Mouse (Mus musculus) C2C12 (cell line): ENCODE measurements around the gene Trio.

Experiments used
- CTCF ChIP-seq: IDR thresholded peaks from one replicate; pipeline ENCODE4 v1.5.1; 2011; ENCODE audit not compliant: control insufficient read depth, insufficient read depth, insufficient read length
- FOSL1 ChIP-seq: IDR thresholded peaks from one replicate; pipeline ENCODE4 v1.8.0; 2011; ENCODE audit warnings: mild to moderate bottlenecking, low read length; ENCODE audit not compliant: poor library complexity, insufficient read depth, severe bottlenecking
- MAX ChIP-seq: IDR thresholded peaks from one replicate; pipeline ENCODE4 v1.6.1; 2011; ENCODE audit warnings: mild to moderate bottlenecking, control low read depth
- MYOD1 ChIP-seq: IDR thresholded peaks from one replicate; pipeline ENCODE4 v1.6.1; 2011; ENCODE audit warnings: low read depth; ENCODE audit not compliant: control insufficient read depth, insufficient read length
- USF1 ChIP-seq: IDR thresholded peaks from one replicate; pipeline ENCODE4 v1.6.1; 2011; ENCODE audit warnings: low read depth, mild to moderate bottlenecking, control low read depth, moderate library complexity

DNA sequence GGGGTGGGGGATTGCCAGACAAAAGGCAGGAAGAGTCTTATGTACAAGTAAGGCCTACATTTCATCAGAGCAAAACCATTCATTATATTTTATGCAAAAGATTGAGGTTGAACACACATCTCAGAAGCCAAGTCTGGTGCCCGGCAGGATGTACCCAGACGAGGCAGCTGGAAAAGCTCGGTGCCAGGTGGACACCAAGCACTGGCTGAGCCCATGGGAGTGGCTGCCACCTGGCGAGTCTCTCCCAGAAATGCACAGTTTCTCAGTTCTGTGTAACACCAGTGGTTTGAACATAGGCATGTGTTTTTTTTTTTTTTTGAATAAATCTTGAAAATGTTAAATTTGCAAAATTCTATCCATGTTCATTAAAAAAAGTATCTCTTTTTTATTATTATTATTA is 293.8 kb downstream of the Trio start:
- TF ChIP-seq CTCF (no peak), MAX (no peak), USF1 (no peak), MYOD1 (no peak), FOSL1 (no peak)
